Mouse (Mus musculus): Measurements from ENCODE around the gene Lrig1. TPM values are rescaled to one million over a fixed set of nuclear protein-coding genes. Genes with fewer than 3 reads are reported as not detected.

Lrig1 gene
- polyA plus RNA-seq, 1 experiment from 2014 or later, result 2.4 TPM

DNA sequence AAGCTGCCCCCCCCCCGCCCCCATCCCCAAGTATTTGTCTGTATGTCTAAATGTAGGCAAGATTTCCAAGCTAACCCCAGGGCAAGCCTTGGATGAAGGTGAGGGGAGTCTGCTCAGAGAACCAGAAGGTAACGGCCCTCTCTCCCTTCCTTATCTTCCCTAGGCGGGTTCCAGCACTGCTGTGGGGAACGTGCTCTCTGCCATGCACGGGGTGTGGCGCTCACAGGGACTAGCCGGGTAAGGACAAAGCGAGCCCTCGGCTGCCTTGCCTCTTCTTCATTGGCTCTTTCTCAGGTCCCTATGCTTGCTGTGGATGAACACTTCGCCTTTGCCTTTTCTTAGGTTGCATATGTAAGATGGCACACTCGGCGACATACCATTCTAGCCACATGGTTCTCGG, 100.9 kb downstream of the Lrig1 start:
- WGBS (ENCODE audit: insufficient replicate concordance), result 70% methylated on average over 13 of the region's 13 CpGs
- H3K9me3 ChIP-seq (replicated peaks), result no peaks in the 10 kb centered on the region
- ATAC-seq, result no peak
- H3K27me3 ChIP-seq (replicated peaks), result no peaks in the 10 kb centered on the region
- no peaks in the 10 kb centered on the region for H3K4me1 ChIP-seq
- no peaks in the 10 kb centered on the region for H3K36me3 ChIP-seq
- no peak overlapping the region for H3K4me3 ChIP-seq
- no peak overlapping the region for H3K4me2 ChIP-seq
- H3K27ac ChIP-seq, result no peak overlapping the region
- H3K9ac ChIP-seq, result no peak overlapping the region

DNA sequence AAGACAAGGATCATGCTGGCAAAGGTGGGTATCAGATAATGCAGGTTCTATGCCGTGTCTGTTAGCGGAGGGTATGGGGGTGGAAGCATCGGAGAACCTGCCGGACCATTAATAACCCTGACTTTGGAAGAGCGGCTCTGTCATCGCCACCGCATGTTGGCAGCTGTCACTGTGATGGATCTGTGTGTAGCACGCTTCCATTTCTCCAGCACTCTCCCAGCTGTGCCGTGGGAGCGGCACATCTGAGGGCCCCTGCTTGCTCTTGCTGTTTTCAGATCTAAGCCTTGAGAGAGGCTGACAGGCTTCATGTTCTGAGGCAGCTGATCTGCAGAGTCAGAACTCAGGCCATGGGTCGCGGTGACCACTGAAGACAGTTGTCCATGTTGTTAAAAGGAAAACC, 101.5 kb downstream of the Lrig1 start:
- WGBS (ENCODE audit: insufficient replicate concordance), result 84% methylated on average over 12 of the region's 12 CpGs

DNA sequence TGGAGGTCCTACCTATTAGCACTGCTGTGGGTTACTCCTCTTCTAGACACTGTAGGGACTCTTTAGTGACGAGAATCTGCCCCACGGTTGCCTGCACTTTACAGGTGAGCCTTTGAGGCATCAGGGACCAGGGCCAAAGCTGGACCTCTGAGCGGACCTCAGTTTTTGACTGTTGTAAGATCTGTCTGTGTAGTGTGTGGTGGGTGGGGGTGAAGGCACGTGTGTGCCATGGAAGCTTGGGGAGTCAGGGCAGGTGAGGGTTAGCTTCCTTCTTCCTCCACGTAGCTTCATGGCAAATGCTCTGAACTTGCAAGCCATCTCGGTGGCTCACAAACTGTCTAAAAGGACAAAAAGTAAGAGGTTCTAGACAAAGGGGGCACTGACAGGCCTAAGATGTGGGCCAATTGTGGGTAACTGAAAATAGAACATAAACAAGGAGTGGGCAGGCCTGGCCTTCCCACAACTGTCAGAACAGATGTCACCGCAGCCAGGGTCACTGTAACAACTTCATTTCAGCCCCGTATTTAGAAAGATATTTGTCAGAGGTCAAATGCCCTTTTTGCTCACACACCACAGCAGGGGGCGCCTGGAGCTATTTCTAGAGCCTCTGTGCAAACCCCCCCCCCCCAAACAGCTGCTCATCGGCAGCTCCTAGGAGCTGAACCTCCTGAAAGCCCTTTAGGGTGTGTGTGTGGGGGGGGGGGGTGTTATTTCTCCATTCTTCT, 103.0 kb downstream of the Lrig1 start:
- no peaks in the 10 kb centered on the region for H3K4me1 ChIP-seq
- H3K4me2 ChIP-seq, result no peak overlapping the region
- H3K4me3 ChIP-seq, result no peak overlapping the region
- H3K9ac ChIP-seq, result no peak overlapping the region
- H3K36me3 ChIP-seq, result no peaks in the 10 kb centered on the region
- no peak for ATAC-seq
- H3K27me3 ChIP-seq (replicated peaks), result no peaks in the 10 kb centered on the region
- H3K9me3 ChIP-seq (replicated peaks), result no peaks in the 10 kb centered on the region
- no peak overlapping the region for H3K27ac ChIP-seq
- 63% methylated on average over 10 of the region's 10 CpGs for WGBS (ENCODE audit: insufficient replicate concordance)

More for the DNA sequence above, 101.5 kb downstream of the Lrig1 start:
- Histone ChIP-seq H3K27ac (no peak overlapping the region), H3K36me3 (no peaks in the 10 kb centered on the region), H3K27me3 (replicated peaks) (no peaks in the 10 kb centered on the region), H3K9me3 (replicated peaks) (no peaks in the 10 kb centered on the region), H3K4me2 (no peak overlapping the region), H3K9ac (no peak overlapping the region), H3K4me3 (no peak overlapping the region), H3K4me1 (no peaks in the 10 kb centered on the region)
- no peak for ATAC-seq

DNA sequence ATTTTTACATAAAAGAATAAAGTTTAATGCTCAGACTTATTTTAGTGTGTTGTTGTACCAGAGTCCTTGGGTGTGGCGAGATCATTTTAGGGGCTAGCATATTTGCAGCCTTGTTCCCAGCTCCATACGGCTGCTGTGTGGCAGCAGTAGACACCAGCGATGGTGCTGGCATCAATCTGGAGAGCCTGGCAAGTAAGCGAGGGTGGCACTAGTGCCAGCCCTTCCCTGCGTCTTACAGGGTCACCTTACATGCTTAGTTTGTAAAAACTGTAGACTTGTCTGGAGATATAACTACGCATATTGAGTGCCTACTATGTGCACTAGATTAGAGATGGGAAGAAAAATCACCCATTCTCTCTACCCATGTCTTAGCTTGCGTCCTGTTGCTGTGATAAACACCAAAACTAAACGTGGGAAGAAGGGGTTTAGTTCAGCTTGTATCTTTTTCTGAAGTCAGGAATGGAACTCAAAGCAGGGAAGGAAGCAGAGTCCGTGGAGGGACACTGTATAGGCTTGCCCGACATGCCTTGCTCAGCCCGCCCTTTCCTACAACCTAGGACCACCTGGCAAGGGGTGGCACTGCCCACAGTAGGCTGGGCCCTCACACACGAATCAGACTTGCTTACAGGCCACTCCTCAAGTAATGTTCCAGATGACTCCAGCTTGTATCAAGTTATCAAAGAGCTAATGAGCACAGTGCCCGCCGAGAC, 103.8 kb downstream of the Lrig1 start:
- Histone ChIP-seq H3K27me3 (replicated peaks) (no peaks in the 10 kb centered on the region), H3K27ac (no peak overlapping the region), H3K36me3 (no peaks in the 10 kb centered on the region), H3K4me1 (no peaks in the 10 kb centered on the region), H3K4me3 (no peak overlapping the region), H3K9me3 (replicated peaks) (no peaks in the 10 kb centered on the region), H3K4me2 (no peak overlapping the region), H3K9ac (no peak overlapping the region)
- WGBS (ENCODE audit: insufficient replicate concordance), result 79% methylated on average over 14 of the region's 14 CpGs
- ATAC-seq, result no peak

DNA sequence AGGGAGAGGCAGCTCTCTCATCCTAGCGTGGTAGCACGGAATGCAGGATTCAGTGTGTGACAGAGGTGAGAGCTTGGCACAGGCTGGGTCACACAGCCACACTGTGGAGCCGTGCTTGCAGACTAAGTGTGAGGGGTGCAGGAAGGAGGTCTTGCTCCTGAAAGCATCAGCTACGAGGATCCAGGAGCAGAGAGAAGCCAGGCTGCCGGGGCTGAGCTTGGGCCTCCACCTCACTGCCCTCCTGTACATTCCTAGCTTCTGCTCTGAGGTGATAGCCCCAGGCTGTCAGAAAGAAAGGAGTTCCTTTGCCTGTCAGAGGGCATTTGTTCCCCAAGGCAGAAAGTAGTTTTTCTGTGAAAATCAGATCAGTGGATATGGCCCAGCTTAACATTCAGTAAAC, 104.8 kb downstream of the Lrig1 start:
- Histone ChIP-seq H3K4me1 (no peaks in the 10 kb centered on the region), H3K36me3 (no peaks in the 10 kb centered on the region), H3K4me2 (no peak overlapping the region), H3K9me3 (replicated peaks) (no peaks in the 10 kb centered on the region), H3K27me3 (replicated peaks) (no peaks in the 10 kb centered on the region), H3K9ac (no peak overlapping the region), H3K27ac (no peak overlapping the region), H3K4me3 (no peak overlapping the region)
- no peak for ATAC-seq
- WGBS (ENCODE audit: insufficient replicate concordance), result 74% methylated on average over 5 of the region's 5 CpGs

DNA sequence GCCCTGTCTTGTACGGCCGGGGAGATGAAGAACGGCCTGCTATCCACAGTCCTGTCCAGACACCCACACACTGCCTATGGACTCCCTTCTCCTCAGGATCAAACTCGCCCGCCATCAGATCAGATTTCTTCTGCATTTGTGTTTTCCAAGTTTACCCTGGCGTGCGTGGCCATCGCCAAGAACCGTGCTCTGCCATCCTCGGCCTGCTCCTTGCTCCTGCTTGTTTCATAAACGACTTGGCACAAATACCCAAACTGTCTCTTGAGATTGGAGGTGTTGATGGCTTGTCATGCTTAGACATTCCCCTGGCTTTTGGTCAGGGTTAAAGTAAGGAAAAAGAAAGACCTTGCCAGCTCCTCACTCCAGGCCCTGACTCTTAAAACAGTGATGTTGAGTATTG, 105.2 kb downstream of the Lrig1 start:
- Histone ChIP-seq H3K27ac (no peak overlapping the region), H3K9ac (no peak overlapping the region), H3K27me3 (replicated peaks) (no peaks in the 10 kb centered on the region), H3K4me3 (no peak overlapping the region), H3K9me3 (replicated peaks) (no peaks in the 10 kb centered on the region), H3K36me3 (no peaks in the 10 kb centered on the region), H3K4me1 (no peaks in the 10 kb centered on the region), H3K4me2 (no peak overlapping the region)
- ATAC-seq, result no peak
- 82% methylated on average over 11 of the region's 11 CpGs for WGBS (ENCODE audit: insufficient replicate concordance)

DNA sequence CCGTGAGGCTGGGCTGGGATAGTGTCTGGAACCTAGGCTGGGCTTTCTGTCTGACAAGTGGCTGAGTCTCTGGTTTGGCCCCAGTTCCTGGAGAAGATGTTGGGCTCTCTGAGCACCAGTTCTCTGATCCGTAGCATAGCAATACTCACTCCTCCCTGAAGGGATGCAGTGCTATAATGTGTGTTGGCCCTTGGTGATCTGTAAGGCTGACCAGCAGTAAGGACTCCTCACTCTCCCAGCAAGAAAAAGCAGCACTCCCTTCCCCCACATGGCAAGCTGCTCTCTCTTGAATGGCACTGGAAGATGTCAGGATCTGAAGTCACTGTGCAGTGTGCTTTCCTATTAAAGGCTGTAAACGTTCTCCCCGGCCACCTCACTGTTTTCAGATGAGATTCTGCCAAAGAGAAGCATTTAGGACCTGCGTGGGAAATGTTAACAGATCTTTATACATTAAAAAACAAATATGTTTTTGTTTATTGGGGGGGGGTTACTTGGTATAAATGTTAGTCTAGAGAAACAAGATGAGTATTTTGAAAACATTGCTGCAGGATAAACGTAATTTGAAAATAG, 105.8 kb downstream of the Lrig1 start:
- Histone ChIP-seq H3K9ac (no peak overlapping the region), H3K4me1 (no peaks in the 10 kb centered on the region), H3K4me3 (no peak overlapping the region), H3K4me2 (no peak overlapping the region), H3K27me3 (replicated peaks) (no peaks in the 10 kb centered on the region), H3K9me3 (replicated peaks) (0 out of 2 replicates have a peak, but pooled peaks cover under 1% of the 10 kb centered on the region), H3K27ac (no peak overlapping the region), H3K36me3 (no peaks in the 10 kb centered on the region)
- no peak for ATAC-seq
- WGBS (ENCODE audit: insufficient replicate concordance), result 70% methylated on average over 6 of the region's 6 CpGs

DNA sequence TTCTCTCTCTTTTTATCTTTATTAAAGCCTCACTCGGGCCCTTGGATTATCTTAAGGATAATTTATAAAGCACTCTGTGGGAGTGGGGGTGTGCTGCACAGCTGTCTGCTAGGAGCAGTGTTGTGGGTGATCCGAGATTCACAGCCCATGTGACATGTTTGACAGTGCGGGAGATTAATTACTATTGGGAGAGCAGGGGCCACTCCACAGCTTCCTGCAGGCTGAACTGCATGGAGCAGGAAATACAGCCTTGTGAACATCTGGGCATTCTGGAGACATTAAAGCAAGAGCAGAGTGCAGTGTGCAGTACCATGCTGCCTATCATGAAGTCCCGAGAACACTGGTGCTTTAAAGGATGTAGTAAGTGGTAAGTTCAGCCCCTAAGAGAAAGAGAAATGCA, 107.2 kb downstream of the Lrig1 start:
- H3K4me1 ChIP-seq, result no peaks in the 10 kb centered on the region
- H3K9me3 ChIP-seq (replicated peaks), result 0 out of 2 replicates have a peak, but pooled peaks cover 4% of the 10 kb centered on the region
- no peak overlapping the region for H3K9ac ChIP-seq
- ATAC-seq, result no peak
- H3K4me2 ChIP-seq, result no peak overlapping the region
- 51% methylated on average over 4 of the region's 4 CpGs for WGBS (ENCODE audit: insufficient replicate concordance)
- H3K27me3 ChIP-seq (replicated peaks), result no peaks in the 10 kb centered on the region
- H3K4me3 ChIP-seq, result no peak overlapping the region
- no peaks in the 10 kb centered on the region for H3K36me3 ChIP-seq
- H3K27ac ChIP-seq, result no peak overlapping the region

DNA sequence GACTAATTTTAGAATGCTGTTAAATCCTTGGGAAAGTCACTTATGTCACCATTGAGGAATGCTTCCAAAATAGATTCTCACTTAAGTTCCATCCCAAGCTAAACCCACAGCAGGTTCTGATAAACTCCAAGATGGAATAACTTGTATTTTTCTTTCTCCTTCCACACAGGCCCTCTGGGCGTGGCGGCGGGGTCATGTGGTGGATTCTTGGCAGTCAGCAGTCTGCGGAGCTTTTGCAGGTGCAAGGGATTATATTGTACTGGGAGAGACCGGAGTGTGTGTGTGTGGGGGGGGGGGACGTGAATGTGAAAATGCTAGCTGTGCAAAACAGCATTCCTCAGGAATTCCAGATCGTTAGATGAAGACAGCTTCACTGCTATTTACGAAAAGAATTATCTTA, 107.7 kb downstream of the Lrig1 start:
- ATAC-seq, result no peak
- 67% methylated on average over 8 of the region's 8 CpGs for WGBS (ENCODE audit: insufficient replicate concordance)
- H3K4me3 ChIP-seq, result no peak overlapping the region
- H3K9me3 ChIP-seq (replicated peaks), result 0 out of 2 replicates have a peak, but pooled peaks cover 4% of the 10 kb centered on the region
- H3K27ac ChIP-seq, result no peak overlapping the region
- no peaks in the 10 kb centered on the region for H3K36me3 ChIP-seq
- no peak overlapping the region for H3K9ac ChIP-seq
- no peaks in the 10 kb centered on the region for H3K4me1 ChIP-seq
- H3K27me3 ChIP-seq (replicated peaks), result no peaks in the 10 kb centered on the region
- H3K4me2 ChIP-seq, result no peak overlapping the region

DNA sequence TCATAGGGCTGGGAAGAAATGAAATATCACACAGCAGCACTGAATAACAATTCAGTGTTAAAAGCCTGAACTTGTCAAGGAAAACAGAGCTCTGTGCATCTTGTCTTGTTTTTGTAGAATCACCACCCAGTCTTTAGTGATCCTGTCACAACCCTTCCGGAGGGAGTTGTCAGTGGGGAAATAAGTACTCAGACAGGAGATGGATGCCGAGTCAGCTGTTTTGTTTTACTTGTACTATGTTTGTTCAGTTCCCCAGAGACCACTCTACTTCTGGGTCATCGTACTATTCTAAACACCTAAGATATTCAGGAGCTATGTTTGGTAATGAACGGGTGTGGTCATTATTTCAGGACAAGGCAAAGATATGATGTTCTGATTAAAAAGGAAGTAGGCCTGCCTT, 111.6 kb downstream of the Lrig1 start:
- H3K4me3 ChIP-seq, result no peak overlapping the region
- no peak overlapping the region for H3K9ac ChIP-seq
- 0 out of 2 replicates have a peak, but pooled peaks cover 4% of the 10 kb centered on the region for H3K9me3 ChIP-seq (replicated peaks)
- H3K4me1 ChIP-seq, result no peaks in the 10 kb centered on the region
- H3K27ac ChIP-seq, result no peak overlapping the region
- H3K4me2 ChIP-seq, result no peak overlapping the region
- ATAC-seq, result no peak
- H3K27me3 ChIP-seq (replicated peaks), result no peaks in the 10 kb centered on the region
- WGBS (ENCODE audit: insufficient replicate concordance), result 88% methylated on average over 4 of the region's 4 CpGs
- no peaks in the 10 kb centered on the region for H3K36me3 ChIP-seq

DNA sequence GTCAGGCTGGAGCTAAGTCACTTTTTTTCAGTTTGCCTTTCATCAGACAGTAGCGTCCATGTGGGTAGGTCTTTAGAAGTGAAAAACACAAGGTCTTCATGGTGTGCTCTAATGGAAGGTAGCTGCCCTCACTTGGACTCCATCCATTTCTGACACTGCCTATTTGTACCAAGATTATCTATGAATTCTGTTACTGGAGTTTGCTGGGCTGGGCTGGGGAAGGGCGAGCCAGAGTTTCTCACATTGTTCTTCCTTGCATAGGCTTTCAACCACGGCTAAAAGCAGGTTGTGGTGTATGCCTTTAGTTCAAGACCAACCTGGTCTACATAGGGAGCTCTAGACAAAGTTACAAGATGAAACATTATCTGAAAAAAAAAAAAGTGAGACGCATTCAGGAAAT, 115.0 kb downstream of the Lrig1 start:
- Histone ChIP-seq H3K27me3 (replicated peaks) (no peaks in the 10 kb centered on the region), H3K27ac (no peak overlapping the region), H3K9ac (no peak overlapping the region), H3K9me3 (replicated peaks) (0 out of 2 replicates have a peak, but pooled peaks cover 4% of the 10 kb centered on the region), H3K4me1 (no peaks in the 10 kb centered on the region), H3K36me3 (no peaks in the 10 kb centered on the region), H3K4me2 (no peak overlapping the region), H3K4me3 (no peak overlapping the region)
- ATAC-seq, result no peak
- WGBS (ENCODE audit: insufficient replicate concordance), result 66% methylated on average over 4 of the region's 4 CpGs

DNA sequence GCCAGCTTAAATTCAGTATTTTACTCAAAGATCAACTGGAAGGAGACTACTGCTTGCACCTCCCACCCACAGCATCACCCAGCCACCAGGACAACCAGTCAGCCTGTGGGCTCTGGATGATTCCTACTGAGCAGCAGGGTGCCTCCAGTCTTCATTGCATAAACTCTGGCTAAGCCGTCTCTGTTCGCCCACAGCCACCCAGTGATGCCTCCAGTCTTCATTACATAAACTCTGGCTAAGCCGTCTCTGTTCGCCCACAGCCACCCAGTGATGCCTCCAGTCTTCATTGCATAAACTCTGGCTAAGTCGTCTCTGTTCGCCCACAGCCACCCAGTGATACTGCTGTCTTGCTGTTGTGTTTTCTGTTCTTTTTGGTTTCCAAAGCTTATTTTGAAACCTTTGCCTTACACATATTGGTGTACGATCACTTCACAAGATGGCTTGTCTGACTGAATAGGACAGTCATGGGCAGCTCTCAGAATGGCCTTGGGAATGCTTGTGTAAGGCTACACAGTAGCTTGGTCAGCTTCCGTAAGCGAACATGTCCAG, 115.7 kb downstream of the Lrig1 start:
- Histone ChIP-seq H3K4me2 (no peak overlapping the region), H3K27ac (no peak overlapping the region), H3K9ac (no peak overlapping the region), H3K36me3 (no peaks in the 10 kb centered on the region), H3K9me3 (replicated peaks) (0 out of 2 replicates have a peak, but pooled peaks cover 4% of the 10 kb centered on the region), H3K4me1 (no peaks in the 10 kb centered on the region), H3K27me3 (replicated peaks) (no peaks in the 10 kb centered on the region), H3K4me3 (no peak overlapping the region)
- ATAC-seq, result no peak
- 81% methylated on average over 9 of the region's 9 CpGs for WGBS (ENCODE audit: insufficient replicate concordance)

Data from liver, embryonic 12.5 days (tissue).